Mouse (Mus musculus) limb, embryonic 15.5 days (tissue): ENCODE measurements at regions not wholly inside any gene's neighbourhood (a gene's known extent, or its start where the extent isn't known, plus 50 kb on each side); places are given as distances from the start of the nearest gene placed in this dataset.

Experiments used
- ATAC-seq: fragments of 200-750 bp; cut with Nextera tagmentation; 2 replicates; pipeline ENCODE4 v1.8.0; 2017; ENCODE audit warnings: low read depth, moderate TSS enrichment; ENCODE audit not compliant: insufficient number of reproducible peaks, low FRiP score, low TSS enrichment
- H3K27ac ChIP-seq: fragments of 300-500 bp; sonication (generic); 2 replicates; pipeline ENCODE4 v1.5.1; 2015; ENCODE audit warnings: moderate library complexity, mild to moderate bottlenecking, inconsistent platforms
- H3K27me3 ChIP-seq: fragments of 300-500 bp; sonication (generic); 2 replicates; pipeline ENCODE4 v1.6.1; 2015; ENCODE audit warnings: inconsistent platforms
- H3K36me3 ChIP-seq: fragments of 300-500 bp; sonication (generic); 2 replicates; pipeline ENCODE4 v1.6.1; 2015; ENCODE audit warnings: inconsistent platforms
- H3K4me1 ChIP-seq: fragments of 300-500 bp; sonication (generic); 2 replicates; pipeline ENCODE4 v1.6.1; 2015; ENCODE audit warnings: inconsistent platforms
- H3K4me2 ChIP-seq: fragments of 300-500 bp; sonication (generic); 2 replicates; pipeline ENCODE4 v1.6.1; 2015; ENCODE audit warnings: mild to moderate bottlenecking, inconsistent platforms
- H3K4me3 ChIP-seq: fragments of 300-500 bp; sonication (generic); 2 replicates; pipeline ENCODE4 v1.5.1; 2015; ENCODE audit warnings: mild to moderate bottlenecking, inconsistent platforms
- H3K9ac ChIP-seq: fragments of 300-500 bp; sonication (generic); 2 replicates; pipeline ENCODE4 v1.6.1; 2015; ENCODE audit warnings: inconsistent platforms
- H3K9me3 ChIP-seq: fragments of 300-500 bp; sonication (generic); 2 replicates; pipeline ENCODE4 v1.6.1; 2016; ENCODE audit warnings: inconsistent platforms
- WGBS: fragments of 180-500 bp; shearing (Covaris S2); methylation state at CpG from one replicate; pipeline ENCODE4 v1.1.7; 2015; 5-methylcytosine and 5-hydroxymethylcytosine counted together

GRCm38 (mm10) chr13:103683169-103683568, 91.2 kb downstream of the Srek1 start:
- no peaks in the 10 kb centered on the region for H3K4me1 ChIP-seq
- H3K9ac ChIP-seq, result no peak overlapping the region
- 78% methylated on average over 9 of the region's 9 CpGs for WGBS
- no peaks in the 10 kb centered on the region for H3K36me3 ChIP-seq
- H3K9me3 ChIP-seq, result no peaks in the 10 kb centered on the region
- no peaks in the 10 kb centered on the region for H3K27me3 ChIP-seq
- no peak overlapping the region for H3K4me3 ChIP-seq
- no peak overlapping the region for H3K27ac ChIP-seq
- ATAC-seq, result no peak
- H3K4me2 ChIP-seq, result no peak overlapping the region

- no peak for ATAC-seq
- Histone ChIP-seq H3K27me3 (no peaks in the 10 kb centered on the region), H3K36me3 (no peaks in the 10 kb centered on the region), H3K4me3 (no peak overlapping the region), H3K9ac (no peak overlapping the region), H3K4me1 (no peaks in the 10 kb centered on the region), H3K27ac (no peak overlapping the region), H3K9me3 (no peaks in the 10 kb centered on the region), H3K4me2 (no peak overlapping the region)
- 78% methylated on average over 4 of the region's 4 CpGs for WGBS
Measured at GRCm38 (mm10) chr13:103680740-103681139, 93.7 kb downstream of the Srek1 start.

- Histone ChIP-seq H3K4me3 (no peak overlapping the region), H3K27ac (no peak overlapping the region), H3K9ac (no peak overlapping the region), H3K4me1 (no peaks in the 10 kb centered on the region), H3K9me3 (no peaks in the 10 kb centered on the region), H3K27me3 (no peaks in the 10 kb centered on the region), H3K4me2 (no peak overlapping the region), H3K36me3 (no peaks in the 10 kb centered on the region)
- ATAC-seq, result no peak
- WGBS, result 87% methylated on average over 7 of the region's 7 CpGs
Measured at GRCm38 (mm10) chr13:103680052-103680451, 94.4 kb downstream of the Srek1 start.

GRCm38 (mm10) chr13:103676831-103677230, 97.6 kb downstream of the Srek1 start:
- Histone ChIP-seq H3K4me3 (no peak overlapping the region), H3K9me3 (no peaks in the 10 kb centered on the region), H3K27me3 (no peaks in the 10 kb centered on the region), H3K4me2 (no peak overlapping the region), H3K27ac (no peak overlapping the region), H3K36me3 (no peaks in the 10 kb centered on the region), H3K4me1 (no peaks in the 10 kb centered on the region), H3K9ac (no peak overlapping the region)
- WGBS, result 55% methylated on average over 13 of the region's 13 CpGs
- ATAC-seq, result no peak

- H3K4me2 ChIP-seq, result no peak overlapping the region
- no peak overlapping the region for H3K4me3 ChIP-seq
- H3K27me3 ChIP-seq, result no peaks in the 10 kb centered on the region
- H3K9ac ChIP-seq, result no peak overlapping the region
- no peaks in the 10 kb centered on the region for H3K36me3 ChIP-seq
- 79% methylated on average over 5 of the region's 5 CpGs for WGBS
- no peak overlapping the region for H3K27ac ChIP-seq
- no peaks in the 10 kb centered on the region for H3K9me3 ChIP-seq
- ATAC-seq, result no peak
- H3K4me1 ChIP-seq, result no peaks in the 10 kb centered on the region
Measured at GRCm38 (mm10) chr13:103676221-103676620, 98.2 kb downstream of the Srek1 start.

- Histone ChIP-seq H3K4me1 (no peaks in the 10 kb centered on the region), H3K4me3 (no peak overlapping the region), H3K9ac (no peak overlapping the region), H3K27ac (no peak overlapping the region), H3K36me3 (no peaks in the 10 kb centered on the region), H3K4me2 (no peak overlapping the region), H3K9me3 (no peaks in the 10 kb centered on the region), H3K27me3 (no peaks in the 10 kb centered on the region)
- no peak for ATAC-seq
Measured at GRCm38 (mm10) chr13:103670611-103671010, 103.8 kb downstream of the Srek1 start.

GRCm38 (mm10) chr13:103669856-103670255, 104.6 kb downstream of the Srek1 start:
- Histone ChIP-seq H3K27ac (no peak overlapping the region), H3K4me3 (no peak overlapping the region), H3K27me3 (no peaks in the 10 kb centered on the region), H3K4me2 (no peak overlapping the region), H3K36me3 (no peaks in the 10 kb centered on the region), H3K9ac (no peak overlapping the region), H3K4me1 (no peaks in the 10 kb centered on the region), H3K9me3 (no peaks in the 10 kb centered on the region)
- no peak for ATAC-seq
- 93% methylated on average over 4 of the region's 4 CpGs for WGBS

GRCm38 (mm10) chr13:103667749-103668148, 106.7 kb downstream of the Srek1 start:
- Histone ChIP-seq H3K27ac (no peak overlapping the region), H3K9ac (no peak overlapping the region), H3K9me3 (no peaks in the 10 kb centered on the region), H3K4me3 (no peak overlapping the region), H3K36me3 (no peaks in the 10 kb centered on the region), H3K4me1 (no peaks in the 10 kb centered on the region), H3K4me2 (no peak overlapping the region), H3K27me3 (no peaks in the 10 kb centered on the region)
- 74% methylated on average over 2 of the region's 2 CpGs for WGBS
- no peak for ATAC-seq

- H3K9me3 ChIP-seq, result no peaks in the 10 kb centered on the region
- no peak overlapping the region for H3K4me2 ChIP-seq
- ATAC-seq, result no peak
- H3K27ac ChIP-seq, result no peak overlapping the region
- no peaks in the 10 kb centered on the region for H3K4me1 ChIP-seq
- WGBS, result 36% methylated on average over 11 of the region's 11 CpGs
- no peak overlapping the region for H3K4me3 ChIP-seq
- no peaks in the 10 kb centered on the region for H3K36me3 ChIP-seq
- H3K27me3 ChIP-seq, result no peaks in the 10 kb centered on the region
- no peak overlapping the region for H3K9ac ChIP-seq
Measured at GRCm38 (mm10) chr13:103660248-103660996, 114.0 kb downstream of the Srek1 start.

- no peak overlapping the region for H3K4me3 ChIP-seq
- no peaks in the 10 kb centered on the region for H3K27me3 ChIP-seq
- no peak overlapping the region for H3K4me2 ChIP-seq
- H3K9ac ChIP-seq, result no peak overlapping the region
- no peak for ATAC-seq
- no peak overlapping the region for H3K27ac ChIP-seq
- H3K36me3 ChIP-seq, result no peaks in the 10 kb centered on the region
- no peaks in the 10 kb centered on the region for H3K9me3 ChIP-seq
- H3K4me1 ChIP-seq, result no peaks in the 10 kb centered on the region
- 87% methylated on average over 2 of the region's 2 CpGs for WGBS
Measured at GRCm38 (mm10) chr13:103655966-103656365, 118.4 kb downstream of the Srek1 start.

- no peak for ATAC-seq
- H3K9ac ChIP-seq, result no peak overlapping the region
- no peaks in the 10 kb centered on the region for H3K4me1 ChIP-seq
- no peak overlapping the region for H3K27ac ChIP-seq
- H3K4me2 ChIP-seq, result no peak overlapping the region
- no peak overlapping the region for H3K4me3 ChIP-seq
- no peaks in the 10 kb centered on the region for H3K36me3 ChIP-seq
- 81% methylated on average over 4 of the region's 4 CpGs for WGBS
- H3K27me3 ChIP-seq, result no peaks in the 10 kb centered on the region
- H3K9me3 ChIP-seq, result no peaks in the 10 kb centered on the region
Measured at GRCm38 (mm10) chr13:103653216-103653615, 121.2 kb downstream of the Srek1 start.

GRCm38 (mm10) chr13:103649383-103649782, 125.0 kb downstream of the Srek1 start:
- no peak for ATAC-seq
- 85% methylated on average over 3 of the region's 3 CpGs for WGBS

GRCm38 (mm10) chr13:103648016-103648415, 126.4 kb downstream of the Srek1 start:
- no peak overlapping the region for H3K9ac ChIP-seq
- no peaks in the 10 kb centered on the region for H3K27me3 ChIP-seq
- no peaks in the 10 kb centered on the region for H3K36me3 ChIP-seq
- H3K9me3 ChIP-seq, result no peaks in the 10 kb centered on the region
- H3K4me2 ChIP-seq, result no peak overlapping the region
- H3K27ac ChIP-seq, result no peak overlapping the region
- no peak for ATAC-seq
- 75% methylated on average over 4 of the region's 4 CpGs for WGBS
- 0 out of 2 replicates have a peak, but pooled peaks cover 5% of the 10 kb centered on the region for H3K4me1 ChIP-seq
- no peak overlapping the region for H3K4me3 ChIP-seq

More at GRCm38 (mm10) chr13:103649383-103649782, 125.0 kb downstream of the Srek1 start:
- Histone ChIP-seq H3K4me2 (no peak overlapping the region), H3K36me3 (no peaks in the 10 kb centered on the region), H3K27me3 (no peaks in the 10 kb centered on the region), H3K9me3 (no peaks in the 10 kb centered on the region), H3K4me3 (no peak overlapping the region), H3K27ac (no peak overlapping the region), H3K4me1 (no peaks in the 10 kb centered on the region), H3K9ac (no peak overlapping the region)
